Mouse (Mus musculus) layer of hippocampus, adult 2 months (tissue): ENCODE results near the gene Ubxn11. TPM values are rescaled to one million over a fixed set of nuclear protein-coding genes. Genes with fewer than 3 reads are reported as not detected.
"Not testable (repeated sequence)": the region's sequence is repeated elsewhere in the genome, so short reads cannot be mapped to it uniquely, and the experiment has no call there.

Experiments
- DNase-seq, 2 experiments: peaks; one replicate each; pipeline ENCODE4 v3.0.0; 2022; ENCODE audit warnings: low spot score in 2 of 2
- H3K27ac ChIP-seq: fragments of 200-600 bp; 2 replicates; pipeline ENCODE4 v1.8.1; 2022
- H3K4me3 ChIP-seq: fragments of 200-600 bp; 2 replicates; pipeline ENCODE4 v1.8.1; 2022; ENCODE audit warnings: mild to moderate bottlenecking
- CTCF ChIP-seq: fragments of 200-600 bp; conservative IDR thresholded peaks from 2 replicates; pipeline ENCODE4 v1.8.1; 2022; ENCODE audit warnings: antibody characterized with exemption, mild to moderate bottlenecking, moderate library complexity
- total RNA-seq, 2 experiments: library from RNA; stranded (reverse); gene quantifications; 2 replicates each; pipeline ENCODE4 v1.2.3; 2021

Ubxn11 gene
- total RNA-seq, 2 experiments from 2014 or later = 34.0 to 42.4 TPM

GRCm38 (mm10) chr4:134125383-134126060 lies 23.2 kb downstream of the Ubxn11 start:
- TF ChIP-seq CTCF = no peak
- peak overlapping the region; percentile 98 for H3K27ac ChIP-seq
- no peak overlapping the region for H3K4me3 ChIP-seq
- no peak for DNase-seq

- peak in 1 of 2 experiments; percentile 20 for DNase-seq
- peak overlapping the region; percentile 98 for H3K27ac ChIP-seq
- TF ChIP-seq CTCF = no peak
- H3K4me3 ChIP-seq = peak overlapping the region; percentile 20; the same call in 1 of the 2 replicates
Measured at GRCm38 (mm10) chr4:134126300-134127120, 24.1 kb downstream of the Ubxn11 start.

- peak overlapping the region; percentile 91 for H3K4me3 ChIP-seq
- peak; percentile 64 to 77 for DNase-seq
- no peak for TF ChIP-seq CTCF
- peak overlapping the region; percentile 98 for H3K27ac ChIP-seq
Measured at GRCm38 (mm10) chr4:134127121-134127455, 24.7 kb downstream of the Ubxn11 start.

GRCm38 (mm10) chr4:134127793-134128192 lies 25.4 kb downstream of the Ubxn11 start:
- Histone ChIP-seq H3K27ac (peak overlapping the region; percentile 98), H3K4me3 (peak overlapping the region; percentile 91)
- no peak for DNase-seq

GRCm38 (mm10) chr4:134128221-134128982 lies 26.0 kb downstream of the Ubxn11 start, which contains the start of gene Sh3bgrl3:
TSS of gene Sh3bgrl3 (minus strand) at chr4:134128789.
- Histone ChIP-seq H3K4me3 (peak within 1 kb of the TSS; percentile 91), H3K27ac (peak within 1 kb of the TSS; percentile 98)
- peak; percentile 85 to 88 for DNase-seq
- no peak for TF ChIP-seq CTCF

More at GRCm38 (mm10) chr4:134127793-134128192, 25.4 kb downstream of the Ubxn11 start:
- no peak for TF ChIP-seq CTCF

- TF ChIP-seq CTCF = no peak
- peak overlapping the region; percentile 91 for H3K4me3 ChIP-seq
- no peak for DNase-seq
- peak overlapping the region; percentile 98 for H3K27ac ChIP-seq
Measured at GRCm38 (mm10) chr4:134128983-134129362, 26.6 kb downstream of the Ubxn11 start.

- TF ChIP-seq CTCF = no peak
- H3K27ac ChIP-seq = peak overlapping the region; percentile 98
- peak overlapping the region; percentile 91; the same call in 1 of the 2 replicates for H3K4me3 ChIP-seq
- DNase-seq = no peak
Measured at GRCm38 (mm10) chr4:134129482-134129881, 27.1 kb downstream of the Ubxn11 start.

GRCm38 (mm10) chr4:134132117-134132516 lies 29.7 kb downstream of the Ubxn11 start:
- TF ChIP-seq CTCF = no peak
- DNase-seq = no peak
- Histone ChIP-seq H3K4me3 (no peak overlapping the region), H3K27ac (no peak overlapping the region)

- no peak for TF ChIP-seq CTCF
- H3K27ac ChIP-seq = no peak overlapping the region
- no peak overlapping the region for H3K4me3 ChIP-seq
- no peak for DNase-seq
Measured at GRCm38 (mm10) chr4:134132519-134133095, 30.2 kb downstream of the Ubxn11 start.

GRCm38 (mm10) chr4:134136280-134136926 lies 34.0 kb downstream of the Ubxn11 start:
- H3K27ac ChIP-seq = 0 out of 2 replicates have a peak overlapping the region, but pooled peaks have one; percentile 7
- no peak for TF ChIP-seq CTCF
- H3K4me3 ChIP-seq = no peak overlapping the region
- no peak for DNase-seq

- no peak overlapping the region for H3K27ac ChIP-seq
- H3K4me3 ChIP-seq = no peak overlapping the region
- peak; percentile 47 for TF ChIP-seq CTCF
- DNase-seq = no peak
Measured at GRCm38 (mm10) chr4:134138857-134139256, 36.5 kb downstream of the Ubxn11 start.

GRCm38 (mm10) chr4:134144297-134144696 lies 41.9 kb downstream of the Ubxn11 start:
- not testable (repeated sequence) for H3K27ac ChIP-seq, DNase-seq, H3K4me3 ChIP-seq
